Mouse (Mus musculus) forelimb bud, embryonic 11.5 days (tissue): Measurements from ENCODE around the gene Crabp1.

Source experiments
- DNase-seq: peaks from one replicate; pipeline ENCODE4 v3.0.0-alpha.2; 2012; ENCODE audit warnings: low read depth, low spot score

Gene Crabp1

GRCm38 (mm10) chr9:54770140-54770780, 5.7 kb downstream of the Crabp1 start:
- no peak for DNase-seq

- no peak for DNase-seq
These were observed 12.0 kb downstream of the Crabp1 start for GRCm38 (mm10) chr9:54776451-54776982.

- no peak for DNase-seq
These were observed 14.7 kb downstream of the Crabp1 start for GRCm38 (mm10) chr9:54779280-54779679.

- DNase-seq = peak; percentile 50
These were observed 18.0 kb downstream of the Crabp1 start for GRCm38 (mm10) chr9:54782504-54782903.

- peak; percentile 89 for DNase-seq
These were observed 19.5 kb downstream of the Crabp1 start for GRCm38 (mm10) chr9:54784003-54784402.

GRCm38 (mm10) chr9:54785215-54785614, 20.7 kb downstream of the Crabp1 start:
- no peak for DNase-seq

- DNase-seq = no peak
These were observed 21.5 kb downstream of the Crabp1 start for GRCm38 (mm10) chr9:54786083-54786482.

GRCm38 (mm10) chr9:54787760-54788159, 23.2 kb downstream of the Crabp1 start:
- DNase-seq = peak; percentile 65

GRCm38 (mm10) chr9:54790271-54790670, 25.7 kb downstream of the Crabp1 start:
- DNase-seq = no peak

GRCm38 (mm10) chr9:54801460-54801961, 37.0 kb downstream of the Crabp1 start:
- peak; percentile 80 for DNase-seq

- DNase-seq = peak; percentile 75
These were observed 38.5 kb downstream of the Crabp1 start for GRCm38 (mm10) chr9:54802749-54803679.

- no peak for DNase-seq
These were observed 39.8 kb downstream of the Crabp1 start for GRCm38 (mm10) chr9:54804351-54804750.

GRCm38 (mm10) chr9:54807761-54808160, 43.2 kb downstream of the Crabp1 start:
- no peak for DNase-seq

GRCm38 (mm10) chr9:54809953-54810352, 45.4 kb downstream of the Crabp1 start:
- no peak for DNase-seq

GRCm38 (mm10) chr9:54816508-54817201, 52.1 kb downstream of the Crabp1 start:
- peak; percentile 62 for DNase-seq

- peak; percentile 60 for DNase-seq
These were observed 57.0 kb downstream of the Crabp1 start for GRCm38 (mm10) chr9:54821442-54822100.
